Mouse (Mus musculus) brain, embryonic 14.5 days (tissue): ENCODE results near the gene Pacrg. TPM values are rescaled to one million over a fixed set of nuclear protein-coding genes. Genes with fewer than 3 reads are reported as not detected.

Source experiments
- DNase-seq: peaks from one replicate; pipeline ENCODE4 v3.0.0-alpha.2; 2011; ENCODE audit warnings: low read depth
- CTCF ChIP-seq: fragments of 200-500 bp; IDR thresholded peaks from 2 replicates; pipeline ENCODE4 v1.5.1; 2012; ENCODE audit warnings: inconsistent platforms, mild to moderate bottlenecking, moderate library complexity, borderline replicate concordance; ENCODE audit not compliant: insufficient read depth, insufficient read length; ENCODE audit errors: extremely low read depth
- POLR2A ChIP-seq: fragments of 200-500 bp; IDR thresholded peaks from 2 replicates; pipeline ENCODE4 v1.6.1; 2012; ENCODE audit warnings: mild to moderate bottlenecking, inconsistent platforms, borderline replicate concordance; ENCODE audit not compliant: poor library complexity, insufficient read depth, insufficient read length, severe bottlenecking; ENCODE audit errors: extremely low read depth
- polyA plus RNA-seq: library from polyadenylated mRNA; depleted of rRNA; stranded (reverse); fragments of >200 nt; gene quantifications from 2 replicates; pipeline ENCODE4 v1.2.3, GENCODE M21; 2012; rRNA removed

The Pacrg gene
- polyA plus RNA-seq, result 6.2 and 9.8 TPM in 2 replicates

DNA sequence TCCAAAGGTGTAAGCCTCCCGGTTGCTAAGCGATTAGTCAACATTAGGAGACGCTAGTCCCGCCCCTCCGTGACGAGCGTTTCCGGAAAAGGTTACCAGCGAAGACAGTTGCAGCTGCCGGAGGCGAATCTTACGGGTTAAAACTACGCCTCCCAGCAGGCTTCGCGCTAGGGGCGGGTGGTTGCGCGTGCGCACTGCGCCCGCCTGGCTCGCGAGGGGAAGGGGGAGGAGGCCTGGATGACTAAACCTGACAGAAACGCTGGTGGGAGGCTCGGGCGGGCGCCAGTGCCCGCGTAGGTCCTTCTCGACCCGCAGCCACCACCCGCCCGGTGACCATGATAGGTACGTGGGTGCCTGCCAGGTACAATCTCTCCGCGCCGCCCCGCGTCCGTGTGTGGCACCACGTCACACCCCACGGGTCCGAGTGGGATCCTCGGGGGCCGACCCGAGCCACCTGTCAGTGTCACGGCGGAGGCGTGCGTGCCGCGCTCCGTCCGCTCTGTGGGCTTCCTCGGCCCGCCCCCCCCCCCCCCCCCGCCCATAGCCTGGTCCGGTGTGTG is at the start of gene Pacrg, which contains the start of gene Prkn:
Gene Pacrg, minus strand, starts transcription at position 164 of the 560 bp plus-strand sequence.
Gene Prkn, plus strand, starts transcription at position 237 of the 560 bp plus-strand sequence.
- TF ChIP-seq CTCF (no peak), POLR2A (peak; percentile 54; the same call in 1 of the 2 replicates)
- peak; percentile 99 for DNase-seq

DNA sequence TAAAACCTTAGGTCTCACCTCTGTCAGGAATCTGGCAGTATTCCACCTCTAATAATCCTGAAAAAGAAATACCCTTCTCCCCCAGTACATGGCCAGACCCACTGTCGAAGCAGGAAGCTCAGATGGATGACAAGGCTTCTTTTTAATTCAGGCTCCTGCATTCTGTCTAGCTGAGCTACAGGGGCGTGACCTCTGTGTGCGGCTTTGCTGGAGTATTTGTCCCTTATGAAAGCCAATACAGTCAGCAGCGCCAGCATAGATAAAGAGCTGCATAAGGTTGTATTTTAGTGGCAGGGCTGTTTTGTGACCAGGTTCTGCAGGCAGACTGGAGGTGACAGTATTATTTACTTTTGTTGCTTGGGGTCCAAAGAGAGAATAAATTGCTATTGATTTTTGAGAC is 47.8 kb upstream of the Pacrg start:
- TF ChIP-seq POLR2A (no peak), CTCF (no peak)
- DNase-seq, result peak; percentile 45

GRCm38 (mm10) chr17:10882260-10882659 is 42.1 kb upstream of the Pacrg start:
- no peak for DNase-seq
- TF ChIP-seq CTCF (no peak), POLR2A (no peak)

DNA sequence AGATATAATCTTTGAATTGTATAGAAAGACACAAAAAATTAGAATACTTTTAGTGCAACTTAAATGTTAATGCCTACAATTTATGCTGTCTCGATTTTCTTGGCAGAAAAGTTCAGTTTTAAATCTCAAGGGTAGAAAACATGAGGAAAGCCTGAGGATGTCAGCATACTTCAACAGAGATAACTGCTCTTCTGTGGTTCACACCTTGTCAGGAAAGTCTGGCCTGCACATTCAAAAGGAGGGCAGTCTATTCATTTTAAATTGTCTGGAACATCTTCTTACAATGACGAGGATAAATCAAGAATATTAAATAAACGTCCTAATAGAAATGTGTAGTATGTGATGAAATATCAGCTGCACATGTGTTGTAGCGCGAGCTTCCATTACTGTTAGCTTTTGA is 38.9 kb upstream of the Pacrg start:
- DNase-seq, result no peak
- TF ChIP-seq POLR2A (no peak), CTCF (no peak)

- TF ChIP-seq POLR2A (no peak), CTCF (no peak)
- DNase-seq, result no peak
Observed at GRCm38 (mm10) chr17:10874208-10875187, 34.4 kb upstream of the Pacrg start.

DNA sequence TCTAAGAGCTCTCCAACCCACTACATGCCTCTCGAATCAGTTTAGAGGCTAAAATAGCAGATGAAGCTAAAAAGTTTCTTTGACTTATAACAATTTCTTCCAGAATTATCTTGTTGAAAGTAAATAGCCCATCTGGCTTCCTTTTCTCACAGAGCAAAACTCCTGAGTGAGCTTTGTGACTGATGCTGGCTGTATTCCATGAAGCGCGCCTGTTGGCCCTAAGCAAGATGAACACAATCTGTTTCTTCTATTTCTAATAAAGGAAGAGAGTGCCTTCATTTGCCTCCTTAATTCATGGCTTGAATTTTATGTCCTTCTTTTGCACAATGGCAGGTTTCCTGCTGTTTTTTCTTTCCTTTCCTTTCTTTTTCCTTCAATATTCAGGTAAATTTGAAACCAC is 14.1 kb upstream of the Pacrg start:
- peak; percentile 74 for DNase-seq
- TF ChIP-seq CTCF (no peak), POLR2A (no peak)

GRCm38 (mm10) chr17:10840731-10841201 is 655 bp upstream of the Pacrg start:
- TF ChIP-seq POLR2A, result no peak
- peak; percentile 61; the same call in 1 of the 2 replicates for TF ChIP-seq CTCF

GRCm38 (mm10) chr17:10818971-10819370 is 21.1 kb downstream of the Pacrg start:
- no peak for DNase-seq

More at GRCm38 (mm10) chr17:10840731-10841201, 655 bp upstream of the Pacrg start:
- DNase-seq, result peak; percentile 70

DNA sequence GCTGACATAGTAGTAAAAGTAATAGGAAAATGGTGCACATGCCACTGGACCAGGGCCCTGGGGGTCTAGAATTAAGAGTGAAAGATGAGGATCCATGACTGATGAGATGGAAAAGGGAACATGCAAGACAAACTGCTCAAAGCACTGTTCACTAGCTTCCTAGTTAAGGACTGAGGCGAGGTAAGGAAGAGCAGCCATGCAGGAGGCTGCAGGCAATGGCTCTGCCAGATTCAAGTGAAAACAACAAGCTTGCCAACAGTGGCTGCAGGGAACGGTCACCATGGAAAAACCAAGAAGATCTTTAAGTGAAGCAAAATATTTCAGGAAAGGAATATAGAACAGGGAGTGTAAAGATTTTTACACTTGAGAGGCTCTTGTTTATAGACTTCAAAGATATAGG is 31.5 kb downstream of the Pacrg start:
- no peak for TF ChIP-seq CTCF
- DNase-seq, result no peak

More at GRCm38 (mm10) chr17:10818971-10819370, 21.1 kb downstream of the Pacrg start:
- TF ChIP-seq POLR2A (no peak), CTCF (no peak)

- TF ChIP-seq POLR2A (no peak), CTCF (no peak)
- DNase-seq, result peak; percentile 72
Observed at GRCm38 (mm10) chr17:10807261-10807998, 32.7 kb downstream of the Pacrg start.

DNA sequence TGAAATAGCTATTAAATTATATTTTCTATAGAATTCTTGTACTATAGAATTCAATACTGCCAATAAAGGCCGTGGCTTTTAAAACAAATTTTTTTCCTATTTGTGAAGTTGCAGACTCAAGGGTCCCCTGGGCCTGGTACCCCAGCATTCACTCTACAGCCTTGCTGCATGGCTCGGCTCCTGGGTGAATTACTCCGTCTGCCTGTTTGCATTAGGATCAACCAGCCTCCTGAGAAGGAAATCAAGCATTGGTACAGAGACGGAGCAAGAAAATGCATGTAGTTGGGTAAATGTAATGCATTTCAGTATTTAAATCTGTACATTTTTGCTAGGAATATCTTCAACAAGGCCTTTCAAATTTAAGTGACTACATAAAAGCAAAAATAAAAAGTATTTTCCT is 33.4 kb downstream of the Pacrg start:
- TF ChIP-seq POLR2A, result no peak
- no peak for TF ChIP-seq CTCF
- peak; percentile 22 for DNase-seq

DNA sequence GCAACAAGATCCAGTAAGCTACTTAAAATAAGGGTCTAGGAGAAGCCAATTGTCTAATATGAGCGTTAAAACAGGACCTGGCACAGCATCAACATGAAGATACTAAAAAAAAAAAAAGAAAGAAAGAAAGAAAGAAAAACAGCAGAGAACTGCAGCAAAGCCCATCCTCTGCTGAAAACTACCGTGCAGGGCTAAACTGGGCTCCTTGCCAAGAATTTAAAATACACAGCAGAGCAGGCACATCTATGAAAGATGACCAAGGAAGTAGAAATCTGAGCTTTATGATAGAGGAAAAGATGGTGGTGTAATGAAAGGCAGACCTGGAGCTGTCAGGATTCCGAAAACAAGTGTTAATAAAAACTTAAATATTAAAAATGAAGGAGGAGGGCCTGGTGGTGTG is 48.5 kb downstream of the Pacrg start:
- DNase-seq, result peak; percentile 70
- TF ChIP-seq CTCF (no peak), POLR2A (no peak)
